Mouse (Mus musculus) CD4-positive, CD25-positive, alpha-beta regulatory T cell, adult 4 months (primary cell): ENCODE data around the gene Sumo2. TPM values are rescaled to one million over a fixed set of nuclear protein-coding genes. Genes with fewer than 3 reads are reported as not detected.
"Not testable (repeated sequence)": the region's sequence is repeated elsewhere in the genome, so short reads cannot be mapped to it uniquely, and the experiment has no call there.

Source experiments
- ATAC-seq: one replicate; pipeline ENCODE4 v1.8.0; 2017
- polyA plus RNA-seq, 2 experiments: library from polyadenylated mRNA; unstranded; fragments of 100-300 nt; shearing (Covaris generic); gene quantifications; one replicate each; pipeline ENCODE4 v1.2.1; 2017

The Sumo2 gene
- 100 to 1,000 TPM; 676 to 678 TPM for polyA plus RNA-seq

DNA sequence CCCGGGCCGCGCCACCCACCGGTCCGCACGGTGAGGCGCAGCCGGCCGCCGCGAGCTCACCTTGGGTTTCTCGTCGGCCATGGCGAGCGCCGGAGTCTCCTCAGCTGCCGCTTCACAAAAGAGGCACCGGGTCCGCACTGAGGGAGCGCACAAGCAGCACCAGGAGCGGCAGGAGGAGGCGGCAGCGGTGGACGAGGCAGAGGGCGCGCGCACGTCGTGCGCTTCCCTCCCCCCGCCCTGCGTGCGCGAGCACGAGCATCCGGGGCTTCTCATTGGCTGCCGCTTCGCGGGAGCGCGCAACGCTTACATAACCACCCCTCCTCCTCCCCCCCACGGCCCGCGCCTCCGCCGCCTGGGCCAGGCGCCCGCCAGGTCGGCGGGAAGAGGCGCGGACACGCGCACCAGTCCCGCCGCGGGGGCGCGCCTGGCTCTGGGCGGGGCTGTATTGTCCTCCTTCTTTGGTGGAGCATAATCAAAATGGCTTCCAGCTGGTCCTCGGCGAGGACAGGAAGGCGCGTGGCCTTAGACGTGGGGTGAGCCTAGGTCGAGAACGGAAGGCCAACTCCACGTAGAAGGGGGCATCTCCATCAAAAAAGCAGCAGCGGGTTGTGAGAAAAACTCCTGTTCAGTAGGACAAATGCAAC lies at the start of gene Sumo2:
Gene Sumo2 (minus strand): TSS at position 239 of the 644 bp plus-strand sequence.
- peak; percentile 83 for ATAC-seq

DNA sequence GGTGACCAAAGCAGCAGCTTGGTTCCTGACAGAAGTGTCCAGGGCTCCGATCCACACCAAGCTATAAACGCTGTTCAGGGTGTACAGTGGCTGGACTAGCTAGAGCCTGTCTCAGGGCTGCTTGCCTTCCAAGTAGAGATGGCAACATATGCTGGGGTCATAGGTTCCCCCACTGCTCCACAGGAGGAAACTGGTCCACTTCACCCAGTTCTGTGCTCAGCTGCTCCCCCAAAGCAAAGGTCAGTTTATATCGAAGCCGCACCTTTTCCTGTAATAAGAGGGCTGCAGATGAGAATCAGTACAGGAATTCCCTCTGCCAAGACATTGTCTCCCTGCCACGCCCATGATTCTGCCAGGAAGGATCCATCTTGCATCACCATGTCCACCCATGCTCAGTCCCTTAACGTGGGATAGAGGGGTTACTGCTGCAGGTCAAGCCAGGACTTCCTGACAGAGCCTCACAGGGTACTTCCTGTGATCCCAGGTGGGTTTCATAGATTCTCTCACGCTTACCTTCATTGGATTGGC lies 49.6 kb upstream of the Sumo2 start:
- no peak for ATAC-seq

DNA sequence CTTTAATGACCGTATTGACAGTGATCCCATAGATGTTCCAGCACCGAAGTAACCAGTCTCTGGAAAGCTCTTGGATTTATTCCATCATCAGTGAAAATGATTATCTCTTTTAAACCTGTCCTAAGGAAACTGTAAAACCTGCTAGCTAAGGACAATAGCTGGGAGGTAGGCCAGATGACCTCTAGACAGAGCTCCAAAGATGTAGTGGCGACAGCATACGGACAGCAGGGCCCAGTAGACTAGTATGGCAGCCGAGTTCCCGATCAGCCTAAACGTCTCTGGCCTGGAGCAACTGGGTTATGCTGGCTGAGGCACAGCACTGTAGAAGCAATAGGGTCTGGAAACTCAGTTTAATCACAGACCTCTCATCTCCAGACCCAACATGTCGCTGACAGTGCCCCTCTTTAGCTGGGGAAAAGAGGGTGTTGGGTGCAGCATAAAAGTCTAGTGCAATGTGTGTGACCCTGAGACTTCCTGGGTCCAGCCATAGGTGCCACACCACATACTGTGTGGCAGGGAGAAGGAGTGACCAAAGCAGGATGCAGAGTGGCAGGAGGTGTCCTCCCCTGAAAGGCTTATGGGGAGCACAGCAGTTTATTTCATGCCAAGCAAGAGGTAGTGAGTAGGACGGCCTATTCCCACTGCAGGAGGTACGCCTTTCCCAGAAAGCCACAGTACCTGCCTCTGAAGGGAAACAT lies 48.4 kb upstream of the Sumo2 start:
- no peak for ATAC-seq

DNA sequence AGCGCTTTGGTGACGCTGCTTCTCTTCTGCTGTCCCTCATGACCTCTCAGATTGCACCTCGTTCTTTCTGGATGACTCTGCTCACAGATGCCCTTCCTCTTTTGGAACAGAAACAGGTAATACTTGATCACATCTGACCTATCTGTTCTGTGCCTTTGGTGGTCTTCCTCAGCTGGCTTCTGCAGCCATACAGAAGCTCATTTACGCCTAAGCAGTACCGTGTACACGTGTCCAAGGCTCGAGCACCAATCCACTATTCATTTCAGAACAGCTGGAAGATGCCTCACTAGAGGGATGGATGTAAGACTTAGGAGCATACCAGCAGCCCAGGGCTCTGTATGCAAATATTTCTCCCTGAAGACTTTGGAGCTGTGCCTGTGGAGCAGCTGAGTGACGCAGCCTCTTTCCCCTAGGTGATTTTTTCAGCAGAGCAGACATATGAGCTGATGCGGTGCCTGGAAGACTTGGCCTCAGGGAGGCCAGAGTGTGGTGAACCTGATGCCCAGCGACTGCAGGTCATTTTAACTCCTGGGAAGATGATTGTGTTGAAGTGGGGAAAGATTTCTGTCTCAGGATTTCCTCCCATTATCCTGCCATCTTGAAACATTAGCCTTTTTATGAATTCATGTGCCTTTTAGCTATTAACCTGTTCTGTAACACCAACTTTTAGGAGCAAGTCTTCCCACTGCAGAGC lies 47.0 kb upstream of the Sumo2 start:
- no peak for ATAC-seq

DNA sequence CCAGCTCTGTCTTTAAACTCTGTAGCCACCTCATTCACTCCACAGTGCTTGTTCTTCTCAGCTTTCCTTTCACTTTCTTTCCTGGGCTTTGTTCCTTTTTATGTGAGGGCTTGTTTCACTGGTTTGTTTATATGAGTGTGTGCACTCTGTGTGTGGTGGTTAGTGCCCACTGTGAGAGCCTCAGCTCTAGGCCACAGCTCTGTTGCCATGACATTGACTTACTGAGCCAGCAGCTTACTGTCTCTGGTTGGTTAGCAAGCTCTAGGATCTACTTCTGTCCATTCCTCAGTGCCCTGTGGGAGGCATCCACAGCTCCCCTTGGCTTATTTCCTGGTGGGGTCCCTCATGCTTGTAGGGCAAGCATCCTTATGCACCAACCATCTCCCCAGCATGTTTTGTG lies 43.0 kb upstream of the Sumo2 start:
- no peak for ATAC-seq

DNA sequence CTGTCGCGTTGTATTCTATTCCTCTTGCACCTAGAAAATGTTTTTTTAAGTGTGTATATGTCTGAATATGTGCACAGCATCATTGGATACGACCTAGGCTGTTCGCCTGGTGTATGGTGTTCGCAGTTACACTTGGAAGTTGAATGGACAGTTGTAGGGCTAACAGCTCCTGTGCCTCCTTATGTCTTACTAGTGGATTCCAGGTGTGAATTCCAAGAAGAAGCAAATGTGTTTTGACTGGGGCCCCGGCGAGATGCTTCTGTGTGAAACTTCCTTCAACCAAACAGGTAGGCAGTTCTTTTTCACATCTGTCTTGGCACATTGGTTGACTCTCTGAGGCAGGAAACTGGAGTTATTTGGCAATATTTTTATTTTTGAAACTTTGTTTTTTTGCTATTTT lies 28.9 kb upstream of the Sumo2 start:
- ATAC-seq = no peak

DNA sequence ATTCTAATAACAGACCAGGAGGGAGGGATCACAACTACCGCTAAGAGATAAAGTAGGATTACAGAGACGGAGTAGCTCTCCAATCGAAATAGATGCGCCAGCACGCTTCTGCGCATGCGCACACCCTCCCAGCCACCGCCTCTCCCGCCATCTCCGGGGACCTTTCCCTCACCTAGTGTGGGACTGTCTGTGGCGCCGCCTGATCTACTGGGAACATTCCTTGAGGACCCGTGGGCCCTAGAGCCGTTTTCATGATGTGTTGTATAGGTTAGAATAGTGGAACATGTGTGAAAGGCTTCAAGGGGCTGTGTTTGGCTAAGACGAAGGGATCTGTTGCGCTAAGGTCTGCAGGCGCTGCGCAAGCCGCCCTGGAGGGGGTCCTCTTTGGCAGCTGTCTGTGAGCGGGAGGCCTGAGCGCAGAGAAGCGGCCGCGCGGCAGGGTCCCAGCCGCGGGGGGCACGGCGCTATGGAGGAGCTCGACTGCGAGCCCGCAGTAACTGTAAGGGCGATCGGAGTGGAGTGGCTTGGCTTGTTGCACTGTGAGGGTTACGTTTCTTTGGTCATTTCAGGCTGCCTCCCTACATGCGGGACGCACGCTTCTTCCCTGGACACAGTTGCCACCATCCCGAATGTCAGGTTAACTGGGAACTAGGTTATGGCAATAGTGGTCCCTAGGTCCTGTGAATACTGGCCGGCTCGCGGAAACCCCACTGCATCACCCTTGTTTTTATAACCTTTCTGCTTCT lies 28.2 kb upstream of the Sumo2 start, which contains the start of gene Nup85:
Gene Nup85 (plus strand): TSS at position 371 of the 746 bp plus-strand sequence.
- ATAC-seq = peak; percentile 90

DNA sequence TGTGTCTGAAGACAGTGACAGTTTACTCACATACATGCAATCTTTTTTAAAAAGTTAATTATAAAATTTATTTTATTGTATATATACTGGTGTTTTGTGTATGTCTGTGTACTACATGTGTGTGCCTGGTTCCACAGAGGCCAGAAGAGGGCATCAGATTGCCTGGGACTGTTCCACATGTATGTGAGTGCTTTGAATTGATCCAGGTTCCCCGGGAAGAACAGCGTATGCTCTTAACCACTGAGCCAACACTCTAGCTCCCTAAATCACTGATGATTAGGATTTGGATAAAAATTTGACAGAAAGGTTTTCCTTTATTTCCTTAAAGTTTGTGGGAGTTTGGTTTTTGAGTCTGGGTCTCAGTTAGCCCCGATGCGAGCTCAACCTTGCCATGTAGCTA lies 27.3 kb upstream of the Sumo2 start:
- ATAC-seq = no peak

DNA sequence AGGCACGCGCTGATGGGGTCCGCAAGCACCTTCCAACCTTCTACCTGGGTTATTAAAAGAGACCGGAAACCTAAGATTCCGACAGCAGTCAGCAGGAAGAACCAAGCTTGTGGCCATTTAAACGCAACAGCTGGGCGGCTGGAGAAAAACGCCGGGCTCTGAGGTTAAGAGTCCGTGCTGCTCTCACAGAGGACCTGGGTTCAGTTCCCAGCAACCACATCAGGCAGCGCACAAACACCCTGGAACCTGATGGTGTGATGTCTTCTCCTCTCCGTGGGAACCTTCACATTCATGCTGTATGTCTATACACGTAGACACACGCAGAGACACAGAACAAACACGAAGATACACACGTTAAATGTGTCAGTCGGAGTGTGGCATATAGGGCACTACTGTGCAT lies 19.6 kb upstream of the Sumo2 start:
- no peak for ATAC-seq

DNA sequence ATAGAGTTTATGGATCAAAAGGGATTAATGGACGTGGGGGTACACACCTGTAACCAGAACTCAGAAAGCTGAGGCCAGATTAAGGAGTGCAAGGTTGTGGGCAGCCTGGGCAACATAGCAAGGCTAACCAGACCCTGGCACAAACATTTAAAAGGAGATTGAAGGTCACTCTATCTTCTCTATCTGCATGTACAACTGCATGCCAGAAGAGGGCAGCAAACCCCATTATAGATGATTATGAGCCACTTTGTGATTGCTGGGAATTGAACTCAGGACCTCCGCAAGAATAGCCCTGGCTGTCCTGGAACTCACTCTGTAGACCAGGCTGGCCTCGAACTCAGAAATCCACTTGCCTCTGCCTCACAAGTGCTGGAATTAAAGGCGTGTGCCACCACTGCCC lies 16.7 kb upstream of the Sumo2 start:
- no peak for ATAC-seq

DNA sequence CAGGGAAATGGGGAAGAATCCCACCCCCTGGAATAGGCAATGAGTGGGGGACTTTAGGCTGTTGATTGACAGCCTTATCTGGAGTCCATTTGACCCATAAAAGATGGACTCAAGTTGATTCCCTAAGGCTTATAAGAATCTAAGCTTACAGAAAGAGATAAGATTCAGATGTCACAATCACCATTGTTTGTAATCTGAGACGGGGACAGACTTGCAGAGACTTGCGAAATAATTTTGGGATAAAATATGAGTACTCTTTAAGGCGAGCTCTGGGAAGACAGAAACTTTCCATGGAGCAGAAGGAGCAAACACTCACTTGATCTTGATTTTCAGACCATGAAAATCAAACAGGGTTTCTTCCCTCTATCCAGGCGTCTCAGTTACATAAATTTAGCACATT lies 7.5 kb upstream of the Sumo2 start:
- ATAC-seq = no peak

DNA sequence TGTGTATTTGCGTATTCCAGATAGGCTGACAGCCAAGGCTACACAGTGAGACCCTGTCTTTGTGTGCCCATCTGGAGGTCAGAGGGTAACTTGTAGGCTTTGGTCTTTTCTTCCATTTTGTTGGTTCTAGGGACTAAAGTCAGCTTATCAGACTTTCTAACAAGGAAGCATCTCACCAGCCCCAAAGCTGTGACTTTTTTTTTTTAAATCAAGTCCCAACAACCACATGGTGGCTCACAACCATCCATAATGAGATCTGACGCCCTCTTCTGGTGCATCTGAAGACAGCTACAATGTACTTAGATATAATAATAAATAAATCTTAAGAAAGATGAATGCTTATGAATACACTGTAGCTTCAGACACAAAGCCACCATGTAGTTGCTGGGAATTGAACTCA lies 2.0 kb upstream of the Sumo2 start:
- ATAC-seq = no peak

DNA sequence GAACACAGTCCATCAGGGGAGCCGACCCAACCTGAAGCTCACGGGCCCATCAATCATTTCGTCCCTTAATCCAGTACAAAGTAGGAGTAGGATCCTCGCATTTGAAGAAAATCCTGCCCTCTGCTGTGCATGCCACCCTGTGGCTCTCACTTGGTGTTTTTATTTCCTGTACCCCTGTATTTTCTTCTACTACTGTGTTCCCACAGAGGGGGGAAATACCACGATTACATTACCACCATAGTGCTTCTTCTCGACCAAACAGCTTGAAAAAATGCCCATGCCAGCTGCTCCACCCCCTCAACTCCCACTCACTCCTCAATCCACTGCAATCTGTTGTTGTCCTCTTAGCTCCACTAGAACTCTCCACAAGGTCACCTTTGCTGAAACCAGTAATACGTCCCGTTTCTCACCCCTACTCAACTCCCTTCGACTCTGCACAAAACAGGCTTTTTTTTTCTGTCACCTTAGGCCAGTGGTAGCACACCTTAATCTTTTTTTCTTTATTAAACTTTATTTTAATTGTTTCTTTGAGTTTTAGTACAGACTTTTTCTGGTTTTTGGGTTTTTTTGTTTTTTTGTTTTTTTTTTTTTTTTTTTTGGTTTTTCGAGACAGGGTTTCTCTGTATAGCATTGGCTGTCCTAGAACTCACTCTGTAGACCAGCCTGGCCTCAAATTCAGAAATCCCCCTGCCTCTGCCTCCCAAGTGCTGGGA lies 936 bp upstream of the Sumo2 start:
- ATAC-seq = no peak

DNA sequence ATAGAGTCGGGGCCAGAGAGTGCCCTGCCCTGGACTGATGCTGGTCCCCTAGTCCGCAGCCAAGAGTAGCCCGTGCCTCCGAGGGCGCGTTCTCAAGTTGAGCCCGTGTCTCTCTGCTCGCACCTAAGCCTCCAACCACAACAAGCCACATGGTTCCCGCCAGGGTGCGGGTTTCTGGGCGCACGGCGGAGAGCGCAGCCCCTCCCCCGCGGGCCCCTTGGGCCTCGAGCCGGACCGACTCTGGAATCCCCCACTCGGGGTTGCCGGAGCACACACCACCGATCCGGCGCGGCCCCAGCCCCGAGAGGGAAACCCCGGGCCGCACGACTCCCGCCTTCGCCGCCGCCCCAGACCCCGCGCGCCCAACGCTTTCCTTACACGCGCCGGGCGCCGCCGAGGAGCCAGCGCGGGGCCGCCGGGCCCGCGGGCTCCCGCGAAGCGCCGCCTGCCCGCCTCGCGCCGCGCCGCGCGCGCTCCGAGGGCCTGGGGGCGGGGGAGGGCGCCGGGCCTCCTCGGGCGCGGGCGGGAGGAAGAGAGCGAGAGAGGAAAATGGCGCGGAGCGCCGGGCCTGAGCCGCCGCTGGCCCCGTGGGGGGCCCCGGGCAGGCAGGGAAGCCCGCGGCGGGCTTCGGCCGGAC lies 557 bp downstream of the Sumo2 start:
- ATAC-seq = peak; percentile 58

DNA sequence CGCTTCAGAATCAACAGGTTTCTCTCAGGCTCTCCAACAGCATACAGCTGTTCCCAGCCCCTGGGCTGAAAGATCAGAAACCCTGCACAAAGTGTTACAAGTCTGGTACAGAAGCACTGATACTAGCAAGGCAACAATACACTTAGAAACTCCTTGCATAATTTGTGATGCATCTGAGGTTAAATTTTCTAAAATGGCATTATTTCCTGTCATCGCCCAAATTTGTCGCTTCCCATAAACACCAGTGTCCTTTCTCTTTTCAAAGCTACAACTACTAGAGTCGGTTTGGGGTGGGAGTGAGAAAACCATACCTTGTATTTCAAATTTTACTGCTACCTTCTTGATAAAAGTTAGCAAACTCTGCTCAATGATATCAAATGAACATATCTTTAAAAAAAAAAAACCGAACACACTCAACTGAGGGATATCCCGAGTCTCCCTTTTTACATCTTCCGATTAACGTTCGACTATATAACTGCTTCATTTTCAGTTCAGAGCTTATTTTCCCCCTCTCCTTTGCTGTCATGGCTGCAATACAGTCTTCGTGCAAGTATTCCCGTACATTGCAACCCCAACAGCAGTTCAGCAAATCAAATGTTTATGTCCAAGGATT lies 1.2 kb downstream of the Sumo2 start:
- no peak for ATAC-seq

DNA sequence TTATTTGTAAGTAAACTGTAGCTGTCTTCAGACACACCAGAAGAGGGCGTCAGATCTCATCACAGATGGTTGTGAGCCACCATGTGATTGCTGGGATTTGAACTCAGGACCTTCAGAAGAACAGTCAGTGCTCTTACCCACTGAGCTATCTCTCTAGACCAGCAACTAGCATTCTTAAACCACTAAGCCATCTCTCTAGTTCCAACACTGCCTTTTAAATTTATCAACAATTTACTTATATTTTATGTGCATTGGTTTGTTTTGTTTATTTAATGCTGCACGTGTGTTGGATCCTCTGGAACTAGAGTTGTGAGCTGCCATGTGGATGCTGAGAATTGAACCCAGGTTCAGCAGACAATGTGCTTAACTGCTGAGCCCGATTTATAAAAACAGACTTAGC lies 9.6 kb downstream of the Sumo2 start:
- not testable (repeated sequence) for ATAC-seq

DNA sequence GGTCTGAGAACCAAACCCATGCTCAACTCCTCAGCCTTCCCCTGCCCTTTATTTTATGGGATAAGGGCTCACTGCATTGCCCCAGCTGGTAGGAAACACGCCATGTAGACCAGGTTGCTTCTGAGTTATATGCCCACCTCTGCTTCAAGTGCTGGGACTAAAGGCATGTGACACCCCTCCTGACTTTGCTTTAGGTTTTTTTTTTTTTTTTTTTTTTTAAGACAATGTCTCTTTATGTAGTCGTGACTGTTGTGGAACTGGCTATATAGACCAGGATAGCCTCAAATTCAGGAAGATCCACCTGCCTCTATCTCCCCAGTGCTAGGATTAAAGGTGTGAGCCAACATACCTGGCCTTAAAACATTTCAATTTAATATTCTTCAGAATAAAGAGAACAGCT lies 13.4 kb downstream of the Sumo2 start:
- ATAC-seq = no peak

DNA sequence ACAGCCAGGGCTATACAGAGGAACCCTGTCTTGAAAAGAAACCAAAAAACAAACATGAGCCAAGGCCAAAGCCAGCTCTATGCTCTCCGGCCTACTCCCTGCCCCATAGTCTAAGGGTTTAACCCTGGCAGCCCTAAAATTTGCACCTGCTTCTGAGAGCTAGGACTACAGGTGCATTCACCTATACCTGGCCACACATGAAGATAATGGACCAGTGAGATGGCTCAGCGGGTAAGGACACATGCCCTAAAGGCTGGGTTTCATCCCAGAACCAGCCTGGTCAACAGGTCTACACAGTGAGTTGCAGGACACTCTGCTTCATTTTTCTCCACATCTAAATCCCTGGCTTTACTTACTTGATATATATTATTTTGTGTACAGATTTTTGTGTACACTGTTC lies 13.8 kb downstream of the Sumo2 start:
- no peak for ATAC-seq

DNA sequence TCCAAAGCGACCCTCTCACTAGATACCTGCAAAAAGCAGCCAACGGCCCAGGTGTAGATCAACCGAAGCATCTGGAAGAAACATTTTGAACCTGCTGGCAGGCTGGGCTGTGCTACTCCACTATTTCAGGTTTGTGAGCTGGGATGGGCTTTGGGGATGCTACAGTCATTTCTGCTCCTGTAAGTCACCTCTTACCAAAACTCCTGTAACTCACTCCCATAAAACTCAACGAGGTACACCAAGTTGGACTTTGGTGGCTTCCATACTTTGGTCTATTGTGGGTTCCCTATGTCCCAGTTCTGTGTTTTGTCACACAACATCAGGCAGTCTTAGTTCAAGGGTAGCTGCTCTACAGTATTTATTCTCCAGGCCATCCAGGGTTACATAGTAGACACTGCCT lies 15.0 kb downstream of the Sumo2 start:
- ATAC-seq = no peak

DNA sequence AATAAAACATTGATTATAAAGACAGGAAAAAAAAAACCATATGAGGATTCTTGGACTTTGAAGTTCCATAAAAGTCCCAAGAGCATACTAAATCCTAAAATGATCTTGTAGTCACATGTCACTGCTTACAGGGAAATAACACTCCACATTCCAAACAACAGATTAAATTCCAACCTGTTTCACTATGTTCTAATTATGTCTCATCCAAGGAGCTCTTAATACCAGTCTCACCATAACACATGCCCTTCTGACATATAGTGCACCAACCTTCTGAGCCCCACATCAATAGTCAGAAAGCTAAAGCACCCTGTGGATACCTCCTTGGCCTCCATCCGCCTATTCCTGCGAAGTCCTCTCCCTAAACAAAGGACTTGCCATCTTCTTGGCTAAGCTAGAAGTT lies 15.9 kb downstream of the Sumo2 start:
- ATAC-seq = no peak

DNA sequence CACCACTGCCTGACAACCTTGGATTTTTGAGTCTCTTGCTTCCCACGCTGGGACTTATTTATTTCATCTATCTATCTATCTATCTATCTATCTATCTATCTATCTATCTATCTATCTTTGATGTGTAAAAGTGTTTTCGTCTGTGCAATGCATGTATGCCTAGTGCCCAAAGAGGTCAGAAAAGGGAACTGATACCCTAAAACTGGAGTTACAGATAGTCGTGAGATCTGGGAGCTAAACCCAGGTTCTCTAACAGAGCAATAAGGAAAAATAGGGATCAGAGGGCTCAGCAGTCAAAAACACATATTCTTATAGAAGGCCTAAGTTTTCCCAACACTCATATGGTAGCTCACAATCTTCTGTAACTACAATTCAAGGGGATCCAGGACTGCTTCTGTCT lies 16.5 kb downstream of the Sumo2 start:
- no peak for ATAC-seq
